ENCODE assay signal across 23 mouse cellular contexts in genomic region chr6:50362704-50363261, GRCm38 (mm10).
A peak's percentile ranks its signal among the peaks of the same experiment; 100 is the strongest.
DNase-seq lines count a peak whose midpoint lies in the region; ATAC-seq and TF ChIP-seq lines count a peak whose summit lies in the region.
"Had no signal": no experiment of that assay in that cellular context is flagged by ENCODE, and none has a peak within 500 bp of the region (broad histone marks: within the 10 kb centered on the region; RNA-seq: fewer than 3 reads in every experiment).

No protein-coding gene starts in this region.

- TF ChIP-seq RAD21 in MEL (IDR thresholded peaks at IDR 0.05; ENCODE audit: low read depth, low read length): no peak

- no peaks in the 10 kb centered on the region for H3K36me3 ChIP-seq in MEL (ENCODE audit: control insufficient read depth in 1 of 2, insufficient read depth in 2 of 2, low read length in 2 of 2)
- no peaks in the 10 kb centered on the region for H3K36me3 ChIP-seq in midbrain, embryonic 13.5 days
- H3K36me3 ChIP-seq: embryonic facial prominence, embryonic 13.5 days; forebrain, embryonic 12.5 days; hindbrain, embryonic 10.5 days; liver, embryonic 13.5 days; neural tube, embryonic 15.5 days had no signal

- H3K79me2 ChIP-seq in MEL (ENCODE audit: control insufficient read depth, insufficient read depth, low read length, poor library complexity): no peaks in the 10 kb centered on the region

- no peak overlapping the region for H3K4me3 ChIP-seq in MEL (ENCODE audit: control insufficient read depth in 1 of 2, insufficient read depth in 1 of 2, low read depth in 2 of 2, low read length in 2 of 2)
- H3K4me3 ChIP-seq in midbrain, embryonic 13.5 days (replicated peaks): no peak overlapping the region
- H3K4me3 ChIP-seq: embryonic facial prominence, embryonic 13.5 days; erythroblast, embryonic 14.5 days; forebrain, embryonic 12.5 days; gastrocnemius, adult 2 months; heart, embryonic 10.5 days; hindbrain, embryonic 10.5 days; liver, embryonic 13.5 days; neural tube, embryonic 15.5 days had no signal

- no peak overlapping the region for H3K27ac ChIP-seq in MEL (ENCODE audit: control insufficient read depth, low read depth, low read length)
- no peak overlapping the region for H3K27ac ChIP-seq in midbrain, embryonic 13.5 days
- H3K27ac ChIP-seq: embryonic facial prominence, embryonic 13.5 days; forebrain, embryonic 12.5 days; gastrocnemius, adult 2 months; heart, embryonic 10.5 days; hindbrain, embryonic 10.5 days; hindbrain, postnatal 0 days; liver, embryonic 13.5 days had no signal

- no peaks in the 10 kb centered on the region for H3K9me3 ChIP-seq in MEL (replicated peaks; ENCODE audit: insufficient read depth, low read length)
- no peaks in the 10 kb centered on the region for H3K9me3 ChIP-seq in midbrain, embryonic 13.5 days
- H3K9me3 ChIP-seq: embryonic facial prominence, embryonic 13.5 days; forebrain, embryonic 12.5 days; heart, embryonic 10.5 days; hindbrain, embryonic 10.5 days; liver, embryonic 13.5 days; neural tube, embryonic 15.5 days had no signal

- H3K27me3 ChIP-seq in MEL (ENCODE audit: control insufficient read depth in 1 of 2, insufficient read depth in 2 of 2, low read length in 2 of 2): no peaks in the 10 kb centered on the region
- no peaks in the 10 kb centered on the region for H3K27me3 ChIP-seq in midbrain, embryonic 13.5 days
- H3K27me3 ChIP-seq: embryonic facial prominence, embryonic 13.5 days; forebrain, embryonic 12.5 days; liver, embryonic 13.5 days; neural tube, embryonic 15.5 days had no signal

- DNase-seq in adrenal gland, postnatal 36 days: peak; percentile 50 to 55
- no peak for DNase-seq in adrenal gland, adult 8-10 months
- DNase-seq in right cerebral cortex, adult 18-20 months: peak; percentile 56
- DNase-seq in right cerebral cortex, postnatal 10 days (ENCODE audit: low spot score in 2 of 2): no peak
- DNase-seq in MEL (ENCODE audit: low read depth, low spot score): peak; percentile 20
- no peak for DNase-seq in heart, adult 9 months (ENCODE audit: low spot score in 2 of 2)
- DNase-seq: B cell, adult 2 months; cerebellum, adult 11 months; cerebellum, postnatal 10 days; kidney, postnatal 4 days; liver, embryonic 13.5 days; lung, adult 2 months; lung, postnatal 14 days had no signal

- no peak for TF ChIP-seq POLR2A in MEL (IDR thresholded peaks at IDR 0.05; ENCODE audit: control insufficient read depth in 1 of 2, insufficient read depth in 1 of 2, low read depth in 1 of 2, low read length in 2 of 2, poor library complexity in 1 of 2)

- no peaks in the 10 kb centered on the region for H3K4me1 ChIP-seq in MEL (ENCODE audit: control insufficient read depth in 1 of 2, insufficient read depth in 2 of 2, low read length in 2 of 2)
- H3K4me1 ChIP-seq in midbrain, embryonic 13.5 days (replicated peaks): 0 out of 2 replicates have a peak, but pooled peaks cover 6% of the 10 kb centered on the region
- H3K4me1 ChIP-seq: liver, embryonic 13.5 days had no signal

- no peak overlapping the region for H3K9ac ChIP-seq in MEL (ENCODE audit: control insufficient read depth, low read depth, low read length, poor library complexity, severe bottlenecking)
- no peak overlapping the region for H3K9ac ChIP-seq in midbrain, embryonic 13.5 days (replicated peaks)
- H3K9ac ChIP-seq: embryonic facial prominence, embryonic 13.5 days; forebrain, embryonic 12.5 days; liver, embryonic 13.5 days; neural tube, embryonic 15.5 days had no signal

- no peak overlapping the region for H3K4me2 ChIP-seq in midbrain, embryonic 13.5 days (replicated peaks)
- H3K4me2 ChIP-seq: embryonic facial prominence, embryonic 13.5 days; forebrain, embryonic 12.5 days; liver, embryonic 13.5 days; midbrain, embryonic 11.5 days; neural tube, embryonic 15.5 days had no signal

- 79% methylated on average over 4 of the region's 4 CpGs for WGBS in midbrain, embryonic 13.5 days

- no peak for ATAC-seq in midbrain, embryonic 13.5 days
- ATAC-seq: hindbrain, postnatal 0 days had no signal

- TF ChIP-seq EP300 in MEL (IDR thresholded peaks at IDR 0.05; ENCODE audit: low read depth in 1 of 2, low read length in 2 of 2): no peak

- TF ChIP-seq CTCF in MEL (IDR thresholded peaks at IDR 0.05 in 2 of 3, conservative IDR thresholded peaks at IDR 0.05 in 1 of 3; ENCODE audit: control insufficient read depth in 1 of 3, insufficient read depth in 1 of 3, low read depth in 2 of 3, low read length in 3 of 3, poor library complexity in 1 of 3, severe bottlenecking in 1 of 3): no peak

TF ChIP-seq in MEL, 35 proteins besides CTCF, POLR2A, EP300 and RAD21:
- TF ChIP-seq KAT2A (conservative IDR thresholded peaks at IDR 0.05; ENCODE audit: low read depth, low read length) (no peak), ZKSCAN1 (IDR thresholded peaks at IDR 0.05; ENCODE audit: low read depth, low read length) (no peak), NELFE (IDR thresholded peaks at IDR 0.05; ENCODE audit: low read depth, low read length) (no peak), MXI1 (IDR thresholded peaks at IDR 0.05; ENCODE audit: low read depth, low read length) (no peak), ETS1 (IDR thresholded peaks at IDR 0.05; ENCODE audit: low read depth, low read length) (no peak), MYB (IDR thresholded peaks at IDR 0.05; ENCODE audit: low read depth, low read length) (no peak), MEF2A (IDR thresholded peaks at IDR 0.05; ENCODE audit: extremely low read depth, insufficient replicate concordance, low read depth, low read length, poor library complexity, severe bottlenecking) (no peak), UBTF (IDR thresholded peaks at IDR 0.05; ENCODE audit: borderline replicate concordance, insufficient read depth, low read depth, low read length) (no peak), SMC3 (IDR thresholded peaks at IDR 0.05; ENCODE audit: low read depth, low read length) (no peak), POLR2AphosphoS2 (IDR thresholded peaks at IDR 0.05; ENCODE audit: low read length) (no peak), MYC (IDR thresholded peaks at IDR 0.05; ENCODE audit: low read depth, low read length) (no peak), TBP (IDR thresholded peaks at IDR 0.05; ENCODE audit: low read depth, low read length) (no peak), BHLHE40 (IDR thresholded peaks at IDR 0.05; ENCODE audit: borderline replicate concordance, low read depth, low read length) (no peak), MAFK (IDR thresholded peaks at IDR 0.05; ENCODE audit: borderline replicate concordance, low read depth, low read length) (no peak), USF1 (IDR thresholded peaks at IDR 0.05; ENCODE audit: low read depth, low read length) (no peak), SIN3A (IDR thresholded peaks at IDR 0.05; ENCODE audit: low read length) (no peak), RCOR1 (IDR thresholded peaks at IDR 0.05; ENCODE audit: low read depth, low read length) (no peak), ZNF384 (IDR thresholded peaks at IDR 0.05; ENCODE audit: low read depth, low read length) (no peak), HCFC1 (IDR thresholded peaks at IDR 0.05; ENCODE audit: low read depth, low read length) (no peak)
TF ChIP-seq in MEL: peak in this region for 0.

Comparison
In these comparisons a context has a peak if more than half of its experiments do, and no peak if none do; other contexts are left out.
1. DNase-seq: peak in adrenal gland, postnatal 36 days (2 of 2), right cerebral cortex, adult 18-20 months (single experiment) and MEL (single experiment); none in adrenal gland, adult 8-10 months (single experiment), right cerebral cortex, postnatal 10 days (0 of 2) and heart, adult 9 months (0 of 2).